Mouse (Mus musculus) ES-Bruce4 (cell line): ENCODE measurements around the gene Atp8a2. TPM values are rescaled to one million over a fixed set of nuclear protein-coding genes. Genes with fewer than 3 reads are reported as not detected.

ENCODE experiments used
- H3K27ac ChIP-seq: 2 replicates; pipeline ENCODE4 v1.5.1; 2012; ENCODE audit warnings: low read length, inconsistent platforms; ENCODE audit not compliant: insufficient read depth
- H3K27me3 ChIP-seq: 2 replicates; pipeline ENCODE4 v1.6.1; 2012; ENCODE audit warnings: mild to moderate bottlenecking, low read length, inconsistent platforms; ENCODE audit not compliant: control insufficient read depth, poor library complexity, insufficient read depth, severe bottlenecking
- H3K36me3 ChIP-seq: 2 replicates; pipeline ENCODE4 v1.6.1; 2012; ENCODE audit warnings: inconsistent platforms, mild to moderate bottlenecking, low read length, moderate library complexity; ENCODE audit not compliant: control insufficient read depth, poor library complexity, insufficient read depth, severe bottlenecking
- H3K4me1 ChIP-seq: one replicate; pipeline ENCODE4 v1.8.1; 2011; ENCODE audit warnings: low read length; ENCODE audit not compliant: control insufficient read depth, insufficient read depth
- H3K4me3 ChIP-seq: 2 replicates; pipeline ENCODE4 v1.5.1; 2011; ENCODE audit warnings: low read depth, mild to moderate bottlenecking, low read length
- H3K9ac ChIP-seq: 2 replicates; pipeline ENCODE4 v1.6.1; 2012; ENCODE audit warnings: low read depth, mild to moderate bottlenecking, inconsistent platforms; ENCODE audit not compliant: poor library complexity, severe bottlenecking
- H3K9me3 ChIP-seq: replicated peaks from 2 replicates; pipeline ENCODE4 v1.6.1; 2012; ENCODE audit warnings: mild to moderate bottlenecking, low read length, inconsistent platforms; ENCODE audit not compliant: control insufficient read depth, poor library complexity, insufficient read depth, severe bottlenecking
- CTCF ChIP-seq: IDR thresholded peaks from one replicate; pipeline ENCODE4 v1.8.1; 2011; ENCODE audit warnings: low read depth, low read length
- EP300 ChIP-seq: IDR thresholded peaks from 2 replicates; pipeline ENCODE4 v1.6.1; 2011; ENCODE audit warnings: low read depth, low read length; ENCODE audit not compliant: insufficient read depth
- POLR2A ChIP-seq: IDR thresholded peaks from one replicate; pipeline ENCODE4 v1.8.1; 2011; ENCODE audit warnings: low read length; ENCODE audit not compliant: insufficient read depth
- polyA plus RNA-seq: library from polyadenylated mRNA; stranded (reverse); fragments of >200 nt; gene quantifications from 2 replicates; pipeline ENCODE4 v1.2.4, GENCODE M21; 2011; ENCODE audit warnings: low read depth; ENCODE audit not compliant: missing spikeins, insufficient read depth, insufficient read length

The Atp8a2 gene
- polyA plus RNA-seq, 1 experiment = 1.1 TPM

- H3K4me3 ChIP-seq = no peak overlapping the region
- no peaks in the 10 kb centered on the region; the same call in 1 of the 2 replicates for H3K27me3 ChIP-seq
- no peaks in the 10 kb centered on the region for H3K36me3 ChIP-seq
- H3K9ac ChIP-seq = no peak overlapping the region
- H3K9me3 ChIP-seq = no peaks in the 10 kb centered on the region
- TF ChIP-seq EP300 (no peak), POLR2A (no peak), CTCF (no peak)
- H3K27ac ChIP-seq = no peak overlapping the region
- H3K4me1 ChIP-seq = no peaks in the 10 kb centered on the region
Observed at GRCm38 (mm10) chr14:59780391-59780790, 416.6 kb downstream of the Atp8a2 start.

DNA sequence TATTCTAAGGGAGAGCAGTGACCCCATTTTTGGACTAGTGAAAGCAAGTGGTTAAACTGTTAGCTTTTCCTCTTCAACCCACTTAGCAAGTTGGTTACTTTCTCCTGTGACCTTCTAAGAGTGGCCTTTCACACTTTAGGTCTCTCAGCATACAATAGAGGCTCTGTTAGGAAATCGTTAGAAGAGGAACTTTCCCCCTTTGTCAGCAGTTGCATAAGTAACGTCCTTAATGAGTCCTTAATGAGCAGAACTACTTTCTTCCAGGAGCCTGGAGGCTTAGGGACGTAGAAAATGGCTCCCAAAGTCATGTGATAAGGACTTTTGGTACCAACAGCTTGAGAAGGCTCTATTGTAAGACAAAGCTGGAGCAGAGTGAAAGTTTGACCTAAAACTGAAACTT lies 434.8 kb downstream of the Atp8a2 start:
- no peaks in the 10 kb centered on the region for H3K9me3 ChIP-seq
- no peaks in the 10 kb centered on the region for H3K36me3 ChIP-seq
- no peaks in the 10 kb centered on the region for H3K27me3 ChIP-seq
- H3K4me3 ChIP-seq = no peak overlapping the region
- H3K4me1 ChIP-seq = no peaks in the 10 kb centered on the region
- H3K9ac ChIP-seq = no peak overlapping the region
- no peak overlapping the region for H3K27ac ChIP-seq
- TF ChIP-seq CTCF (no peak), POLR2A (no peak), EP300 (no peak)

GRCm38 (mm10) chr14:59759900-59760493 lies 437.0 kb downstream of the Atp8a2 start:
- no peak overlapping the region for H3K9ac ChIP-seq
- H3K36me3 ChIP-seq = no peaks in the 10 kb centered on the region
- TF ChIP-seq EP300 (no peak), POLR2A (no peak), CTCF (no peak)
- no peak overlapping the region for H3K4me3 ChIP-seq
- H3K27me3 ChIP-seq = no peaks in the 10 kb centered on the region
- no peaks in the 10 kb centered on the region for H3K9me3 ChIP-seq
- H3K27ac ChIP-seq = no peak overlapping the region
- no peaks in the 10 kb centered on the region for H3K4me1 ChIP-seq

DNA sequence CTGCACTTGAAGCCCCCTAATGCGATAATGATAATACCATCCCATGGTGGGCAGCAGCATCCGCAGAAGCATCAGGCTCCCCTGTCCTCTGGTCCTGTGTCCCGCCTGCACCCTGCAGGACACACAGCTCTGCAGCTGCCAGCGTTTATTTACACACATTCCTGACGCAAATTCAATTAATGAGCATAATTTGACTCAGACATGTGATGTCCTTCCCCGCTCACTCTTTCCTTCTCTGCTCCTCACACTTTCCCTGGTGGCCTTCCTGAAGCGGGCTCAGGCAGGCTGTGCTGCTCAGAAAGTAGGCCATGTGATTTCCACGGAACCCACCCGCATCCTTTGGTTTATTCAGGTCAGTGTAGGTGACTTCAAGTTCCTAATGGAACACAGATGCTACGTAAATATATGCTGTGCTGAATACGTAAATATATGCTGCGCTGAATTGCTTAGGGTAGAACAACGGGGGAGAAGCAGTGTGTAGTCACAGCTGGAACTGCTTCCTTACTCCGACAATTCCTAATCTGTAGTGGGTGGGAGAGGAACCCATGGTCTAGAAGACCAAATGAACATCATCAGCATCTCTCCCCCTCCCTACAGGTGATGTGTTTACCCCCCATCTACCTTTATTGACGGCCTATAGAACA lies 437.7 kb downstream of the Atp8a2 start:
- no peaks in the 10 kb centered on the region; the same call in 1 of the 2 replicates for H3K27me3 ChIP-seq
- H3K36me3 ChIP-seq = no peaks in the 10 kb centered on the region
- H3K9ac ChIP-seq = no peak overlapping the region
- H3K9me3 ChIP-seq = no peaks in the 10 kb centered on the region
- H3K27ac ChIP-seq = no peak overlapping the region
- TF ChIP-seq POLR2A = no peak
- no peak for TF ChIP-seq EP300
- no peak for TF ChIP-seq CTCF
- no peaks in the 10 kb centered on the region for H3K4me1 ChIP-seq
- H3K4me3 ChIP-seq = no peak overlapping the region

- Histone ChIP-seq H3K9me3 (no peaks in the 10 kb centered on the region), H3K36me3 (no peaks in the 10 kb centered on the region), H3K27me3 (peaks cover 2% of the 10 kb centered on the region; the same call in 1 of the 2 replicates), H3K4me1 (no peaks in the 10 kb centered on the region), H3K4me3 (no peak overlapping the region), H3K9ac (no peak overlapping the region), H3K27ac (no peak overlapping the region)
- no peak for TF ChIP-seq CTCF
- no peak for TF ChIP-seq POLR2A
- TF ChIP-seq EP300 = no peak
Observed at GRCm38 (mm10) chr14:59752401-59752800, 444.6 kb downstream of the Atp8a2 start.

- no peaks in the 10 kb centered on the region for H3K9me3 ChIP-seq
- H3K4me3 ChIP-seq = no peak overlapping the region
- H3K36me3 ChIP-seq = no peaks in the 10 kb centered on the region
- TF ChIP-seq CTCF (no peak), EP300 (no peak), POLR2A (no peak)
- H3K27me3 ChIP-seq = peaks cover 2% of the 10 kb centered on the region; the same call in 1 of the 2 replicates
- no peak overlapping the region for H3K9ac ChIP-seq
- H3K27ac ChIP-seq = no peak overlapping the region
- H3K4me1 ChIP-seq = no peaks in the 10 kb centered on the region
Observed at GRCm38 (mm10) chr14:59750005-59750404, 447.0 kb downstream of the Atp8a2 start.
